In the genomic region with DNA sequence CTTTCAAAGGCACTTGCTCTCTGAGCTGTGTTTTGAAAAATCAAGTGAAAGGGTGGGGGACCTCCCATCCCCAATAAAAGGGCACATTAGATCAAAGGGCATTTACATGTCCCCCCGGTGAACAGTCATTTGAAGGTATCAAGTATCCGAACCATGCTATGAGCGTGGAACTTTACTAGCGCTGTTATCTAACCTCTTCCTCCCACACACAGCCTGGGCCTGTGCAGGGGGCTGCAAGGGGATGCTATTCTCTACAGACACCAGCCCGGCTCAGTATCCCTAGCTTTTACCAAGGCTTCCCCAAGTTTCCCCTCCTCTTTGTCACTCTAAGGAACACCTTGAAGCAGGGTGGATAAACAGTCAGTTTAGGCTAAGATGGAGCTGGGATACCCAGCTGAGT, we compare ENCODE assay signal across 22 mouse cellular contexts. TPM values are rescaled to one million over a fixed set of nuclear protein-coding genes. Genes with fewer than 3 reads are reported as not detected.
DNase-seq lines count a peak whose midpoint lies in the region; ATAC-seq and TF ChIP-seq lines count a peak whose summit lies in the region.
"Had no signal": no experiment of that assay in that cellular context is flagged by ENCODE, and none has a peak within 500 bp of the region (broad histone marks: within the 10 kb centered on the region; RNA-seq: fewer than 3 reads in every experiment).

No protein-coding gene starts in this region.

- no peaks in the 10 kb centered on the region; the same call in 1 of the 2 replicates for H3K4me1 ChIP-seq in forebrain, embryonic 14.5 days (ENCODE audit: control insufficient read depth, insufficient read depth, low read length)
- peaks cover 13% of the 10 kb centered on the region; the same call in 1 of the 2 replicates for H3K4me1 ChIP-seq in forebrain, embryonic 12.5 days
- peaks cover 13% of the 10 kb centered on the region for H3K4me1 ChIP-seq in kidney, embryonic 16.5 days (ENCODE audit: insufficient read depth, low read length)
- peaks cover 47% of the 10 kb centered on the region for H3K4me1 ChIP-seq in limb, embryonic 10.5 days
- no peaks in the 10 kb centered on the region for H3K4me1 ChIP-seq in liver, postnatal 0 days (ENCODE audit: insufficient read depth)
- H3K4me1 ChIP-seq: liver, embryonic 13.5 days had no signal

- ATAC-seq in forebrain, embryonic 14.5 days: 0 out of 2 replicates have a peak, but pooled peaks have one; percentile 18
- ATAC-seq in forebrain, embryonic 12.5 days (ENCODE audit: low FRiP score): no peak
- ATAC-seq in kidney, embryonic 16.5 days (ENCODE audit: low FRiP score, low TSS enrichment): peak; percentile 70
- no peak for ATAC-seq in liver, postnatal 0 days
- ATAC-seq: inflammation-experienced regulatory T-cells, adult 6 months had no signal

- H3K9me3 ChIP-seq in forebrain, embryonic 14.5 days (replicated peaks; ENCODE audit: control insufficient read depth, low read length): no peaks in the 10 kb centered on the region
- H3K9me3 ChIP-seq in forebrain, embryonic 12.5 days: no peaks in the 10 kb centered on the region
- no peaks in the 10 kb centered on the region for H3K9me3 ChIP-seq in kidney, embryonic 16.5 days (ENCODE audit: low read length)
- H3K9me3 ChIP-seq in limb, embryonic 10.5 days (replicated peaks): no peaks in the 10 kb centered on the region
- no peaks in the 10 kb centered on the region for H3K9me3 ChIP-seq in liver, postnatal 0 days (ENCODE audit: low read length)
- H3K9me3 ChIP-seq: embryonic facial prominence, embryonic 15.5 days; hindbrain, embryonic 12.5 days; limb, embryonic 13.5 days; liver, embryonic 13.5 days; neural tube, embryonic 13.5 days had no signal

- H3K9ac ChIP-seq in forebrain, embryonic 14.5 days (ENCODE audit: low read length): no peak overlapping the region
- no peak overlapping the region for H3K9ac ChIP-seq in forebrain, embryonic 12.5 days
- no peak overlapping the region for H3K9ac ChIP-seq in kidney, embryonic 16.5 days (replicated peaks; ENCODE audit: low read length)
- H3K9ac ChIP-seq in liver, postnatal 0 days (replicated peaks): no peak overlapping the region
- H3K9ac ChIP-seq: embryonic facial prominence, embryonic 15.5 days; hindbrain, embryonic 12.5 days; liver, embryonic 13.5 days; lung, embryonic 14.5 days; neural tube, embryonic 13.5 days had no signal

- no peak overlapping the region for H3K4me2 ChIP-seq in forebrain, embryonic 14.5 days (ENCODE audit: low read length)
- no peak overlapping the region for H3K4me2 ChIP-seq in forebrain, embryonic 12.5 days
- H3K4me2 ChIP-seq in kidney, embryonic 16.5 days (replicated peaks; ENCODE audit: low read depth, low read length): no peak overlapping the region
- H3K4me2 ChIP-seq in liver, postnatal 0 days (ENCODE audit: low read depth, low read length): no peak overlapping the region
- H3K4me2 ChIP-seq: embryonic facial prominence, embryonic 15.5 days; hindbrain, embryonic 12.5 days; liver, embryonic 13.5 days had no signal

- H3K27ac ChIP-seq in forebrain, embryonic 14.5 days (ENCODE audit: low read depth, low read length): no peak overlapping the region
- no peak overlapping the region for H3K27ac ChIP-seq in forebrain, embryonic 12.5 days
- H3K27ac ChIP-seq in kidney, embryonic 16.5 days (ENCODE audit: low read length): no peak overlapping the region
- H3K27ac ChIP-seq in limb, embryonic 10.5 days: peak overlapping the region; percentile 75
- no peak overlapping the region for H3K27ac ChIP-seq in liver, postnatal 0 days (ENCODE audit: low read depth)
- H3K27ac ChIP-seq: embryonic facial prominence, embryonic 15.5 days; gastrocnemius, adult 2 months; hindbrain, embryonic 12.5 days; limb, embryonic 13.5 days; liver, embryonic 13.5 days had no signal

- no peaks in the 10 kb centered on the region for H3K27me3 ChIP-seq in forebrain, embryonic 14.5 days (replicated peaks; ENCODE audit: control insufficient read depth, insufficient read depth, low read length)
- H3K27me3 ChIP-seq in forebrain, embryonic 12.5 days: no peaks in the 10 kb centered on the region; the same call in 1 of the 2 replicates
- H3K27me3 ChIP-seq in kidney, embryonic 16.5 days (ENCODE audit: insufficient read depth, low read length): no peaks in the 10 kb centered on the region
- no peaks in the 10 kb centered on the region for H3K27me3 ChIP-seq in limb, embryonic 10.5 days (ENCODE audit: low read depth, poor library complexity, severe bottlenecking)
- H3K27me3 ChIP-seq in liver, postnatal 0 days (ENCODE audit: insufficient read depth, low read length): no peaks in the 10 kb centered on the region
- H3K27me3 ChIP-seq: CH12.LX; embryonic facial prominence, embryonic 15.5 days; hindbrain, embryonic 12.5 days; liver, embryonic 13.5 days had no signal

- no peaks in the 10 kb centered on the region for H3K36me3 ChIP-seq in forebrain, embryonic 14.5 days (ENCODE audit: control insufficient read depth, insufficient read depth, low read length)
- H3K36me3 ChIP-seq in forebrain, embryonic 12.5 days (replicated peaks): no peaks in the 10 kb centered on the region
- no peaks in the 10 kb centered on the region for H3K36me3 ChIP-seq in kidney, embryonic 16.5 days (ENCODE audit: insufficient read depth, low read length)
- H3K36me3 ChIP-seq in limb, embryonic 10.5 days: no peaks in the 10 kb centered on the region
- no peaks in the 10 kb centered on the region for H3K36me3 ChIP-seq in liver, postnatal 0 days (replicated peaks; ENCODE audit: insufficient read depth, low read length)
- H3K36me3 ChIP-seq: embryonic facial prominence, embryonic 15.5 days; hindbrain, embryonic 12.5 days; limb, embryonic 13.5 days; liver, embryonic 13.5 days; neural tube, embryonic 13.5 days had no signal

- H3K4me3 ChIP-seq in forebrain, embryonic 14.5 days (ENCODE audit: low read depth, low read length): no peak overlapping the region
- H3K4me3 ChIP-seq in forebrain, embryonic 12.5 days (replicated peaks): no peak overlapping the region
- no peak overlapping the region for H3K4me3 ChIP-seq in kidney, embryonic 16.5 days (ENCODE audit: low read length)
- 0 out of 2 replicates have a peak overlapping the region, but pooled peaks have one; percentile 19 for H3K4me3 ChIP-seq in limb, embryonic 10.5 days
- no peak overlapping the region for H3K4me3 ChIP-seq in liver, postnatal 0 days (ENCODE audit: low read depth, low read length)
- H3K4me3 ChIP-seq: embryonic facial prominence, embryonic 15.5 days; gastrocnemius, adult 2 months; hindbrain, embryonic 12.5 days; limb, embryonic 13.5 days; liver, embryonic 13.5 days; neural tube, embryonic 13.5 days had no signal

- 27% methylated on average over 5 of the region's 5 CpGs for whole genome bisulfite sequencing in forebrain, embryonic 14.5 days
- WGBS in forebrain, embryonic 12.5 days: 24% methylated on average over 5 of the region's 5 CpGs
- whole genome bisulfite sequencing in kidney, embryonic 16.5 days: 25% methylated on average over 5 of the region's 5 CpGs
- WGBS in limb, embryonic 10.5 days: 9% methylated on average over 5 of the region's 5 CpGs
- 67% methylated on average over 5 of the region's 5 CpGs for WGBS in liver, postnatal 0 days (ENCODE audit: insufficient replicate concordance)

- TF ChIP-seq CTCF in liver, postnatal 0 days (IDR thresholded peaks at IDR 0.05; ENCODE audit: low read depth): no peak

- no peak for TF ChIP-seq EP300 in liver, postnatal 0 days (IDR thresholded peaks at IDR 0.05; ENCODE audit: low read depth)

- no peak for DNase-seq in forebrain, embryonic 14.5 days (ENCODE audit: low spot score)
- no peak for DNase-seq in kidney, postnatal 4 days
- peak; percentile 16 for DNase-seq in ES-CJ7 (ENCODE audit: low read depth, low spot score)
- DNase-seq in limb, embryonic 10.5 days (ENCODE audit: low spot score): no peak
- no peak for DNase-seq in adrenal gland, adult (ENCODE audit: inconsistent age in 2 of 2, low spot score in 1 of 2)
- DNase-seq in liver, postnatal 0 days: no peak
- DNase-seq: adrenal gland, adult 8-10 months; B cell, adult 2 months; cerebellum, adult 11-12 months; cerebellum, postnatal 10 days; gastrocnemius, adult 2 months; kidney, adult 9 months; liver, embryonic 13.5 days had no signal

RNA-seq across cellular contexts. Expression of gene Nrp2, which starts 54.5 kb away (rescaled TPM):
- 16.3 and 23.8 TPM in 2 replicates for polyA plus RNA-seq in forebrain, embryonic 14.5 days (2014; fragmentation: Nextera tagmentation; extraction: Ambion mirVana)
- polyA plus RNA-seq in forebrain, embryonic 12.5 days (2016; fragmentation: Nextera tagmentation; extraction: Ambion mirVana): 31.1 and 33.1 TPM in 2 replicates
- 10.2 and 11.2 TPM in 2 replicates for polyA plus RNA-seq in kidney, embryonic 16.5 days (2015; fragmentation: Nextera tagmentation; extraction: Ambion mirVana)
- 31.7 and 54.7 TPM in 2 replicates for polyA plus RNA-seq in limb, embryonic 10.5 days (2016; fragmentation: Nextera tagmentation; extraction: Ambion mirVana)
- polyA plus RNA-seq in liver, postnatal 0 days (2015; fragmentation: Nextera tagmentation; extraction: Ambion mirVana): 0.86 and 0.96 TPM in 2 replicates

Comparison
In these comparisons a context has a peak if more than half of its experiments do, and no peak if none do; other contexts are left out.
1. ATAC-seq: peak in forebrain, embryonic 14.5 days (single experiment) and kidney, embryonic 16.5 days (single experiment); none in forebrain, embryonic 12.5 days (single experiment) and liver, postnatal 0 days (single experiment).